Mouse (Mus musculus) liver, adult 2 months (tissue): ENCODE data around the gene Vsir. TPM values are rescaled to one million over a fixed set of nuclear protein-coding genes. Genes with fewer than 3 reads are reported as not detected.
A peak's percentile ranks its signal among the peaks of the same experiment; 100 is the strongest.

Experiments used
- DNase-seq: peaks from one replicate; pipeline ENCODE4 v3.0.0-alpha.2; 2011; ENCODE audit warnings: low read depth, low spot score; ENCODE audit errors: extremely low read depth
- H3K27ac ChIP-seq: fragments of 200-500 bp; replicated peaks from 2 replicates; pipeline ENCODE4 v1.5.1; 2012; ENCODE audit warnings: low read depth, mild to moderate bottlenecking, control low read depth, inconsistent platforms, low read length; ENCODE audit not compliant: insufficient read depth
- H3K27me3 ChIP-seq: fragments of 200-500 bp; 2 replicates; pipeline ENCODE4 v1.6.1; 2012; ENCODE audit warnings: mild to moderate bottlenecking, moderate library complexity, low read length, inconsistent platforms; ENCODE audit not compliant: control insufficient read depth, insufficient read depth
- H3K36me3 ChIP-seq: fragments of 200-500 bp; 2 replicates; pipeline ENCODE4 v1.6.1; 2012; ENCODE audit warnings: low read length, inconsistent platforms; ENCODE audit not compliant: control insufficient read depth, insufficient read depth
- H3K4me1 ChIP-seq: fragments of 200-500 bp; 2 replicates; pipeline ENCODE4 v1.6.1; 2011; ENCODE audit warnings: low read length; ENCODE audit not compliant: control insufficient read depth, insufficient read depth
- H3K4me3 ChIP-seq: fragments of 200-500 bp; 2 replicates; pipeline ENCODE4 v1.5.1; 2011; ENCODE audit warnings: low read depth, mild to moderate bottlenecking, control low read depth, low read length, moderate library complexity; ENCODE audit not compliant: insufficient read depth
- H3K79me2 ChIP-seq: fragments of 200-500 bp; 2 replicates; pipeline ENCODE4 v1.6.1; 2012; ENCODE audit warnings: inconsistent platforms, mild to moderate bottlenecking, low read length, moderate library complexity; ENCODE audit not compliant: control insufficient read depth, insufficient read depth
- H3K9ac ChIP-seq: fragments of 200-500 bp; 2 replicates; pipeline ENCODE4 v1.6.1; 2012; ENCODE audit warnings: low read depth, mild to moderate bottlenecking, control low read depth, inconsistent platforms, low read length
- CTCF ChIP-seq: fragments of 200-500 bp; IDR thresholded peaks from 2 replicates; pipeline ENCODE4 v1.5.1; 2011; ENCODE audit warnings: low read depth, low read length, control low read depth
- POLR2A ChIP-seq: fragments of 200-500 bp; IDR thresholded peaks from 2 replicates; pipeline ENCODE4 v1.6.1; 2011; ENCODE audit warnings: low read length, control low read depth; ENCODE audit not compliant: insufficient read depth; ENCODE audit errors: extremely low read depth
- WGBS: fragments of 180-500 bp; shearing (Covaris S2); methylation state at CpG from one replicate; pipeline ENCODE4 v1.1.7; 2018; 5-methylcytosine and 5-hydroxymethylcytosine counted together
- polyA plus RNA-seq: library from polyadenylated mRNA; depleted of rRNA; stranded (reverse); fragments of >200 nt; gene quantifications from 2 replicates; pipeline ENCODE4 v1.2.3, GENCODE M21; 2012
- total RNA-seq: library from RNA; depleted of rRNA; stranded (reverse); fragments of >200 nt; gene quantifications from 2 replicates; pipeline ENCODE4 v1.2.3, GENCODE M21; 2014

Vsir gene
- total and polyA plus RNA-seq, 2 experiments = 5.3 to 8.1 TPM

DNA sequence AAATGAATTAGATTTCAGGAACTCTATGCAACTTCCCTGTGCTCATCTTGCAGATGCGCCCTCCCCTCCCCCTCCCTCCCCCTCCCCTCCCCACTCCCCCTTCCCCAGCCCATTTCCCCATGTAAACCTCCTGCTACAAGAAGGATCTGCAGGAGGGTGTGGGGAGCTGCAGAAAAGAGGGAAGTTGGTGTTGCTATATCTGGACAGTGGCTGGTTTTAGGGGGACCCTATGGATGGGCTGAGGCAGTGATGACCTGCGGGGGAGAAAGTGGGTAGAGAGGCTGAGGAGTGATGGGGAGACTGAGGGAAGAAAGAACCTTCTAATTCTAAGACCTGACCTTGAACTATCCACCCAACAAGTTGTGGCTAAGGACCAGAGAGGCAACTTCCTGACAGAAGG, 20.5 kb downstream of the Vsir start:
- Histone ChIP-seq H3K79me2 (no peaks in the 10 kb centered on the region), H3K27ac (peak overlapping the region; percentile 6; the same call in 1 of the 2 replicates), H3K4me1 (no peaks in the 10 kb centered on the region; the same call in 1 of the 2 replicates), H3K36me3 (no peaks in the 10 kb centered on the region), H3K27me3 (no peaks in the 10 kb centered on the region), H3K4me3 (no peak overlapping the region), H3K9ac (no peak overlapping the region)
- 59% methylated on average over 2 of the region's 2 CpGs for WGBS
- TF ChIP-seq POLR2A = no peak
- TF ChIP-seq CTCF = no peak
- DNase-seq = peak; percentile 8

DNA sequence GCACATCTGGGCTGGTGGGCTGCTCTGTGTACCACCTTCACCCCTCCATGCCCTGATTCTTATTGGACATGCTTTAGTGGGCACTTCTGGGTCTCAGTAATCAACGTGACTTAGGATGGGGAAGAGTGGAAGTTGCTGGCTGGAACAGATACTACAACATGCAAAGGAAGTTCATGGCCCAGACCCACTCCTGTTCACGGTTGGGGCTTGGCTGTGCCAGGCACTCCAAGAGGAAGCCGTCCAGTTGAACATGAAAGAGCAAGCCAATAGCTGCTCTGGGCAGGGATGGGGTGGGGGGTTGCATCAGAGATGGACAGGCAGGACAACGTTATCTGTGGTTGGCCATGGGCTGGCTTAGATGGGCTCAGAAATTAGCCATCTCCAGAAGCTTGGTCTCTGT, 21.3 kb downstream of the Vsir start:
- no peaks in the 10 kb centered on the region for H3K36me3 ChIP-seq
- no peak overlapping the region for H3K4me3 ChIP-seq
- TF ChIP-seq POLR2A = no peak
- no peak for TF ChIP-seq CTCF
- no peak overlapping the region for H3K9ac ChIP-seq
- no peaks in the 10 kb centered on the region; the same call in 1 of the 2 replicates for H3K4me1 ChIP-seq
- WGBS = 62% methylated on average over 4 of the region's 4 CpGs
- H3K27me3 ChIP-seq = no peaks in the 10 kb centered on the region
- no peaks in the 10 kb centered on the region for H3K79me2 ChIP-seq
- H3K27ac ChIP-seq = peak overlapping the region; percentile 6
- no peak for DNase-seq

DNA sequence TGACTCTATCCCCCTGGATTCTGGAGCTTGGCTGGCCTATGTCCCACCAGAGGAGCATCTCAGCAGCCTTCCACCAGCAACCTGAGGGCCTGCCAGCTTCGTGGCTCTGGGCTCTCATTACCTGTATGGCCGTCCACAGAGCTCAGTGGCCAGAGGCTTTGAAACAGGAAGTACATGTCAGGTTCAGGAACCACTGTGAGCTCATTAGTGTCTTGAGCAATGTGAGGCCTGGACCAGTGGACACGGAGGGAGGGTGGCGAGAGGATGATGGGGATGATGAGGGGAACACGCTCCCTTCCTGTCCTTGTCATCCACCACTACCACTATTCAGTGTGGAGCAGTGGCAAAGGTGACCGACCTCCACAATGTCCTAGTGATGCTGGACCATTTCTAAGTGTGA, 22.8 kb downstream of the Vsir start:
- WGBS = 85% methylated on average over 6 of the region's 6 CpGs
- H3K4me1 ChIP-seq = no peaks in the 10 kb centered on the region; the same call in 1 of the 2 replicates

DNA sequence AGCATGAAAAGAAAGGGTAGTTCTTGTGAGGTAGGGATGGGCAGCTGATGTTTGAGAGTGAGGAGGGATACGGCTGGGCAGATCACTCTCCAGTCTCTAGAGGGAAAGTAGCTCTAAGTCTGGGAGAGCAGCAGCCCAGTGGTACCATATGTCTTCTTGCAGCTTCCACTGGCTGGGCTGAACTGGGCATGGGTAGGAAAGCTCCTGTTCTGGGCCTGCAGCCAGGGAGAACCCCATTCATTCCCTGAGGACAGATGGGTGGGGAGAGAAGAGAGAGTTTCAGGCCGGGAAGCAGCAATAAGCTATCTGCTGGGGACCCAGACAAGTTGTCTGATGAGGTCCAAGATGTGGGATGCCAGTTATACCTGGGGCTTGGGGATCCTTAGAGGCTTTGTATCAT, 23.4 kb downstream of the Vsir start:
- DNase-seq = no peak
- Histone ChIP-seq H3K79me2 (no peaks in the 10 kb centered on the region), H3K4me3 (no peak overlapping the region), H3K4me1 (no peaks in the 10 kb centered on the region), H3K36me3 (no peaks in the 10 kb centered on the region), H3K27me3 (no peaks in the 10 kb centered on the region), H3K9ac (no peak overlapping the region), H3K27ac (no peak overlapping the region)
- TF ChIP-seq CTCF (no peak), POLR2A (no peak)
- 87% methylated on average over 2 of the region's 2 CpGs for WGBS

More for the DNA sequence above, 22.8 kb downstream of the Vsir start:
- H3K9ac ChIP-seq = no peak overlapping the region
- no peak for DNase-seq
- H3K27me3 ChIP-seq = no peaks in the 10 kb centered on the region
- TF ChIP-seq POLR2A (no peak), CTCF (no peak)
- H3K79me2 ChIP-seq = no peaks in the 10 kb centered on the region
- no peaks in the 10 kb centered on the region for H3K36me3 ChIP-seq
- H3K27ac ChIP-seq = no peak overlapping the region
- H3K4me3 ChIP-seq = no peak overlapping the region

DNA sequence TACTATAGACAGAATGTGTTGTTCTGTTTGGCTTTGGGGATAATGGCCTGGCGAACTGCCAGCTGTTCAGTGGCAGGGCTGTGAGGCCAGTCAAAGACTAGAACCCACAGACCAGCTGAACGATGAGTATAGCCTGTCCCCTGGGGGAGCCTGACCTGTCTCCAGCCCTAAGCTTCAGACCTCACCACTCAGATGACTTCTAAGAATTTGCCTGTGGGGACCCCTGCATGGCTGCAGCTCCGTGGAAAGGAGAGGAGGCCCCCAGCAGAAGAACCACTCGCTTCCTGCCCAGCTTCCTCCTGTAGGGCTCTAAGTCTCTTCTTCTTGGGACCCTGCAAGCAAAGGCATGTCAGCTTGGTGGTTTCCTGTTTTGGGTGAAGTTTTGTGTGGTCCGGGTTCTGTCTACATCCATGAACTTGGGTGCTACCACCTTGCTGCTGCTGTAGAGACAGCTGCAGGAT, 24.0 kb downstream of the Vsir start:
- Histone ChIP-seq H3K27ac (no peak overlapping the region), H3K79me2 (no peaks in the 10 kb centered on the region), H3K4me1 (no peaks in the 10 kb centered on the region), H3K9ac (no peak overlapping the region), H3K36me3 (no peaks in the 10 kb centered on the region), H3K4me3 (no peak overlapping the region), H3K27me3 (no peaks in the 10 kb centered on the region)
- 83% methylated on average over 5 of the region's 5 CpGs for WGBS
- DNase-seq = no peak
- TF ChIP-seq POLR2A (no peak), CTCF (no peak)

DNA sequence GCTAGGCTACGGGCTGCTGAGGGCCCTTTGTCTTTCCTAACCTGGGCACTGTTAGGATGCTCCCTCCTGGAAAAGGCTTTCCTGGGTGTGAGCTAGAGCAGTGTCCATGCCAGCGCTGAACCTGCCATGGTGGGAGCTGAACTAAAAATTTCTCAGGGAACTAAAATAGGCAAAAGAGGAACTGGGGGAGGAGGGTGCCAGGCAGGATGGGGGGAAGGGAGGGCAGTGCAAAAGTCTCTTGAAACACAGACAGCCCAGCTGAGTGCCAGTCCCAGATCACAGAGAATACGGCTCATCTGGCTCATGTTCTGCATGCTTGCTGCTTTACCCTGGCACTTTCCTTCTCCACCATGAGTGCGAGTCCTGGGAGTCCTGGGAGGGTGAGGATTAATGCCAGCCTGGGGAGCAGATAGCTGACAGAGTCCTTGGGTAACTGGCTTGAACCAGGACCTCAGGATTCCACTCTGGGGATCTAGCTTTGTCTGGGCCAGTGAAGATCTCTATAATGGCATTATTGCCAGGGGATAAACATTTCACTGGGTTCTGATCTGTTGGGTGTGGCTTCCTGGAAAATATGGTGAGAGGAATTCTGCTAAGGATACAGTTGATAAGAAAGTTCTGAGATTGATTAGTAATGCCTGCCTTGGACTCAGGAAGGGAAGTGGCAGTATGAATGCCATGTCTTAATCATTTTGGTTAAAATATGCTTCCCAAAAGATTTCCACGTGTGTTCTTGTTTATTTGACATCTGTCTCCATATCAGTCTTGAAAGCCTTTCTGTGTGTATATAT, 25.1 kb downstream of the Vsir start:
- DNase-seq = no peak
- H3K4me3 ChIP-seq = no peak overlapping the region
- H3K79me2 ChIP-seq = no peaks in the 10 kb centered on the region
- WGBS = 80% methylated on average over 5 of the region's 5 CpGs
- TF ChIP-seq POLR2A = no peak
- TF ChIP-seq CTCF = no peak
- no peak overlapping the region for H3K9ac ChIP-seq
- H3K27me3 ChIP-seq = no peaks in the 10 kb centered on the region
- 0 out of 2 replicates have a peak overlapping the region, but pooled peaks have one; percentile 13 for H3K27ac ChIP-seq
- H3K36me3 ChIP-seq = no peaks in the 10 kb centered on the region
- H3K4me1 ChIP-seq = no peaks in the 10 kb centered on the region
